Mouse (Mus musculus) MEL (cell line): ENCODE measurements around the gene Fhl3. TPM values are rescaled to one million over a fixed set of nuclear protein-coding genes. Genes with fewer than 3 reads are reported as not detected.

Source experiments
- DNase-seq: peaks from one replicate; pipeline ENCODE4 v3.0.0; 2011; ENCODE audit warnings: low read depth, low spot score
- H3K27ac ChIP-seq: 2 replicates; pipeline ENCODE4 v1.5.1; 2012; ENCODE audit warnings: low read depth, mild to moderate bottlenecking, control low read depth, low read length, moderate library complexity; ENCODE audit not compliant: control insufficient read depth
- H3K27me3 ChIP-seq, 2 experiments: fragments of 150-350 bp in 1 of 2; sonication (generic) in 1 of 2; 2 replicates each; pipeline ENCODE4 v1.6.1; 2012; ENCODE audit warnings: low read length in 2 of 2, mild to moderate bottlenecking in 2 of 2, improper control_type of control experiment in 1 of 2, moderate library complexity in 1 of 2; ENCODE audit not compliant: insufficient read depth in 2 of 2, control insufficient read depth in 1 of 2
- H3K36me3 ChIP-seq, 2 experiments: 2 replicates each; pipeline ENCODE4 v1.6.1; 2012 to 2014; ENCODE audit warnings: low read length in 2 of 2, improper control_type of control experiment in 1 of 2, inconsistent platforms in 1 of 2, mild to moderate bottlenecking in 1 of 2; ENCODE audit not compliant: insufficient read depth in 2 of 2, control insufficient read depth in 1 of 2
- H3K4me1 ChIP-seq, 2 experiments: fragments of 150-350 bp in 1 of 2; sonication (generic) in 1 of 2; 2 replicates each; pipeline ENCODE4 v1.6.1; 2012; ENCODE audit warnings: low read length in 2 of 2, improper control_type of control experiment in 1 of 2, mild to moderate bottlenecking in 1 of 2; ENCODE audit not compliant: insufficient read depth in 2 of 2, control insufficient read depth in 1 of 2
- H3K4me3 ChIP-seq, 2 experiments: fragments of 150-350 bp in 1 of 2; sonication (generic) in 1 of 2; 2 replicates each; pipeline ENCODE4 v1.5.1; 2012; ENCODE audit warnings: low read depth in 2 of 2, low read length in 2 of 2, mild to moderate bottlenecking in 2 of 2, moderate library complexity in 2 of 2, control low read depth in 1 of 2, improper control_type of control experiment in 1 of 2; ENCODE audit not compliant: control insufficient read depth in 1 of 2, insufficient read depth in 1 of 2
- H3K79me2 ChIP-seq: 2 replicates; pipeline ENCODE4 v1.6.1; 2012; ENCODE audit warnings: mild to moderate bottlenecking, low read length, moderate library complexity; ENCODE audit not compliant: control insufficient read depth, poor library complexity, insufficient read depth
- H3K9ac ChIP-seq: 2 replicates; pipeline ENCODE4 v1.6.1; 2012; ENCODE audit warnings: low read depth, mild to moderate bottlenecking, control low read depth, low read length, moderate library complexity; ENCODE audit not compliant: control insufficient read depth, poor library complexity, severe bottlenecking
- H3K9me3 ChIP-seq: fragments of 150-350 bp; sonication (generic); replicated peaks from 2 replicates; pipeline ENCODE4 v1.6.1; 2012; ENCODE audit warnings: mild to moderate bottlenecking, low read length, improper control_type of control experiment, moderate library complexity; ENCODE audit not compliant: insufficient read depth
- BHLHE40 ChIP-seq: IDR thresholded peaks from 2 replicates; pipeline ENCODE4 v1.6.1; 2012; ENCODE audit warnings: low read depth, mild to moderate bottlenecking, inconsistent platforms, low read length, improper control_type of control experiment, borderline replicate concordance
- CHD2 ChIP-seq: IDR thresholded peaks from 2 replicates; pipeline ENCODE4 v1.6.1; 2011; ENCODE audit warnings: low read length, improper control_type of control experiment
- CTCF ChIP-seq, 3 experiments: IDR thresholded peaks in 2 of 3; conservative IDR thresholded peaks in 1 of 3; 2 replicates each; pipeline ENCODE4 v1.5.1; 2011 to 2012; ENCODE audit warnings: low read length in 3 of 3, low read depth in 2 of 3, mild to moderate bottlenecking in 2 of 3, improper control_type of control experiment in 1 of 3, inconsistent platforms in 1 of 3, mixed read lengths in 1 of 3, moderate library complexity in 1 of 3; ENCODE audit not compliant: control insufficient read depth in 1 of 3, insufficient read depth in 1 of 3, poor library complexity in 1 of 3, severe bottlenecking in 1 of 3
- ELF1 ChIP-seq: IDR thresholded peaks from 2 replicates; pipeline ENCODE4 v1.6.1; 2014; ENCODE audit warnings: low read depth, mild to moderate bottlenecking, inconsistent platforms, low read length, improper control_type of control experiment, moderate library complexity
- EP300 ChIP-seq, 2 experiments: IDR thresholded peaks; 2 replicates each; pipeline ENCODE4 v1.6.1; 2011; ENCODE audit warnings: improper control_type of control experiment in 2 of 2, low read length in 2 of 2, low read depth in 1 of 2, mild to moderate bottlenecking in 1 of 2
- ETS1 ChIP-seq: IDR thresholded peaks from 2 replicates; pipeline ENCODE4 v1.6.1; 2012; ENCODE audit warnings: low read depth, mild to moderate bottlenecking, inconsistent platforms, low read length, improper control_type of control experiment, moderate library complexity
- GATA1 ChIP-seq: IDR thresholded peaks from 2 replicates; pipeline ENCODE4 v1.6.1; 2011; ENCODE audit warnings: low read depth, low read length, improper control_type of control experiment
- HCFC1 ChIP-seq: IDR thresholded peaks from 2 replicates; pipeline ENCODE4 v1.6.1; 2012; ENCODE audit warnings: low read depth, mild to moderate bottlenecking, inconsistent platforms, low read length, improper control_type of control experiment, moderate library complexity
- JUND ChIP-seq: IDR thresholded peaks from 2 replicates; pipeline ENCODE4 v1.6.1; 2011; ENCODE audit warnings: low read depth, mild to moderate bottlenecking, improper control_type of control experiment, low read length
- KAT2A ChIP-seq: conservative IDR thresholded peaks from 2 replicates; pipeline ENCODE4 v1.6.1; 2012; ENCODE audit warnings: low read depth, low read length, improper control_type of control experiment, inconsistent platforms
- MAFK ChIP-seq: IDR thresholded peaks from 2 replicates; pipeline ENCODE4 v1.6.1; 2011; ENCODE audit warnings: low read depth, mild to moderate bottlenecking, low read length, improper control_type of control experiment, borderline replicate concordance
- MAX ChIP-seq: IDR thresholded peaks from 2 replicates; pipeline ENCODE4 v1.6.1; 2011; ENCODE audit warnings: low read length, improper control_type of control experiment
- MYC ChIP-seq: IDR thresholded peaks from 2 replicates; pipeline ENCODE4 v1.6.1; 2011; ENCODE audit warnings: low read depth, mild to moderate bottlenecking, low read length, improper control_type of control experiment, moderate library complexity
- NRF1 ChIP-seq: IDR thresholded peaks from 2 replicates; pipeline ENCODE4 v1.6.1; 2014; ENCODE audit warnings: low read depth, mild to moderate bottlenecking, inconsistent platforms, low read length, improper control_type of control experiment, moderate library complexity; ENCODE audit not compliant: poor library complexity, insufficient read depth, severe bottlenecking
- POLR2AphosphoS5 ChIP-seq: IDR thresholded peaks from 2 replicates; pipeline ENCODE4 v1.6.1; 2012; ENCODE audit warnings: low read depth, borderline replicate concordance, mild to moderate bottlenecking, inconsistent platforms, low read length, moderate library complexity, mixed read lengths
- SIN3A ChIP-seq: IDR thresholded peaks from 2 replicates; pipeline ENCODE4 v1.6.1; 2012; ENCODE audit warnings: low read length, improper control_type of control experiment, inconsistent platforms
- TAL1 ChIP-seq: IDR thresholded peaks from 2 replicates; pipeline ENCODE4 v1.6.1; 2012; ENCODE audit warnings: mild to moderate bottlenecking, inconsistent platforms, low read length, moderate library complexity, mixed read lengths
- TBP ChIP-seq: IDR thresholded peaks from 2 replicates; pipeline ENCODE4 v1.8.0; 2011; ENCODE audit warnings: low read depth, low read length, improper control_type of control experiment
- TCF12 ChIP-seq: IDR thresholded peaks from 2 replicates; pipeline ENCODE4 v1.6.1; 2014; ENCODE audit warnings: low read depth, mild to moderate bottlenecking, inconsistent platforms, low read length, improper control_type of control experiment, moderate library complexity
- ZKSCAN1 ChIP-seq: IDR thresholded peaks from 2 replicates; pipeline ENCODE4 v1.6.1; 2012; ENCODE audit warnings: low read depth, mild to moderate bottlenecking, inconsistent platforms, low read length, improper control_type of control experiment, moderate library complexity
- ZNF384 ChIP-seq: IDR thresholded peaks from 2 replicates; pipeline ENCODE4 v1.6.1; 2012; ENCODE audit warnings: low read depth, mild to moderate bottlenecking, inconsistent platforms, low read length, improper control_type of control experiment
- polyA plus RNA-seq, 2 experiments: library from polyadenylated mRNA; stranded (reverse) in 1 of 2; unstranded in 1 of 2; fragments of >175 nt in 1 of 2; fragments of >200 nt in 1 of 2; gene quantifications; 2 replicates each; pipeline versions ENCODE4 v1.2.1 to v1.2.4; 2012; ENCODE audit warnings: low replicate concordance in 2 of 2, low read depth in 1 of 2; ENCODE audit not compliant: insufficient read length in 2 of 2, insufficient read depth in 1 of 2, missing spikeins in 1 of 2
- total RNA-seq: library from RNA; depleted of rRNA; stranded (reverse); fragments of 300-350 nt; gene quantifications from 2 replicates; pipeline ENCODE4 v1.2.3, GENCODE M21; 2012

Fhl3 gene
- total and polyA plus RNA-seq, 3 experiments = 5.6 to 13.8 TPM; not detected in 1

- Histone ChIP-seq H3K4me1 (peaks cover 11 to 32% of the 10 kb centered on the region in 2 experiments), H3K4me3 (peak overlapping the region in 1 of 2 experiments; percentile 14; a peak in 1 of 4 replicates), H3K27me3 (no peaks in the 10 kb centered on the region), H3K9ac (peak overlapping the region; percentile 36), H3K79me2 (peaks cover 10% of the 10 kb centered on the region), H3K9me3 (no peaks in the 10 kb centered on the region), H3K36me3 (peaks cover 0 to 31% of the 10 kb centered on the region in 2 experiments; a peak in 2 of 4 replicates), H3K27ac (peak overlapping the region; percentile 61)
- TF ChIP-seq MAX (no peak), ELF1 (peak; percentile 47; the same call in 1 of the 2 replicates)
- peak; percentile 72 for DNase-seq
Observed at GRCm38 (mm10) chr4:124703881-124704796, 3.6 kb downstream of the Fhl3 start.

DNA sequence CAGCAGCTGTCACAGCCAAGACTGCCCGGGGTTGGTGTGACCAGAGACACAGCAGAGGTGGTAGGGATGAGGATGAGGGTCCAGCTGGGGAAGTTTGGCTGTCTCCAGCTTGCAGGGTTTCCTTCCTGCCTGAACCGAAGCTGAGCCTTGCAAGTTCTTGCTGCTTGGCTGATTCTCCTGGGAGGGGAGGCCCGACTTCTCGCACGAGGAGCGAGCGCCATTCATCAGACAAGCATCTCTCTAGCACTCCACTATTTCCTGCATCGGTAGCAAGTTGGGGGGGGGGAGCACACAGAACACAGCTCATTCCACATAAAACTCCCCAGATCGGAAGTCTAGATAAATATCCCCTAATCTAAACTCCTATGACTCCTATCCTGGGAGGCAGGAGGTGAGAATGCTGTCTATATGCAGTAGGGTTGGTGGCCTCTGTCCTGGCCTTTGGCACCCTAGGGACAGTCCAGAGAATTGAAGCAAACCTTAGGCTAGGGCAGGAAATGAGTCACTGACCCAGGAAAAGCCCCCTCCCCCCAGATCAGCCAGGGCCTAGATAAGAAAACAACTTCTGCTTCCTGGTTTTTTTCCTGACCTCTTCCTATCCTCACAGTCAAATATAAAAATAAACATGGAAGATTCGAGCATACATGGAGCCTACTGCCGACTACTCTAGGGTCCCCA is 4.4 kb downstream of the Fhl3 start:
- DNase-seq = peak; percentile 54
- peak overlapping the region; percentile 42 for H3K27ac ChIP-seq
- peak; percentile 66; the same call in 1 of the 2 replicates for TF ChIP-seq ETS1
- peak; percentile 56; the same call in 1 of the 2 replicates for TF ChIP-seq ZNF384
- TF ChIP-seq BHLHE40 = no peak
- TF ChIP-seq KAT2A = no peak
- no peak for TF ChIP-seq TAL1
- 0 out of 2 replicates have a peak, but pooled peaks have one; percentile 53 for TF ChIP-seq SIN3A
- TF ChIP-seq POLR2AphosphoS5 = no peak
- TF ChIP-seq CHD2 = no peak
- no peak for TF ChIP-seq CTCF (IDR thresholded peaks at IDR 0.05 in 2 of 3, conservative IDR thresholded peaks at IDR 0.05 in 1 of 3; ENCODE audit: control insufficient read depth in 1 of 3, insufficient read depth in 1 of 3, low read depth in 2 of 3, low read length in 3 of 3, poor library complexity in 1 of 3, severe bottlenecking in 1 of 3)
- TF ChIP-seq ELF1 = 0 out of 2 replicates have a peak, but pooled peaks have one; percentile 10
- no peak for TF ChIP-seq MAFK
- TF ChIP-seq NRF1 = no peak
- TF ChIP-seq EP300 (IDR thresholded peaks at IDR 0.05; ENCODE audit: low read depth in 1 of 2, low read length in 2 of 2) = peak; percentile 66 to 82
- TF ChIP-seq ZKSCAN1 = no peak
- 0 out of 2 replicates have a peak, but pooled peaks have one; percentile 64 for TF ChIP-seq JUND
- 0 out of 2 replicates have a peak, but pooled peaks have one; percentile 4 for TF ChIP-seq TCF12
- no peak for TF ChIP-seq TBP
- TF ChIP-seq HCFC1 = no peak
- TF ChIP-seq MYC = no peak
- TF ChIP-seq GATA1 = peak; percentile 84
- H3K4me1 ChIP-seq = peaks cover 11 to 38% of the 10 kb centered on the region in 2 experiments
- peak overlapping the region; percentile 30 for H3K9ac ChIP-seq
- H3K9me3 ChIP-seq = no peaks in the 10 kb centered on the region
- H3K36me3 ChIP-seq = peaks cover 0 to 32% of the 10 kb centered on the region in 2 experiments; a peak in 2 of 4 replicates
- H3K27me3 ChIP-seq = no peaks in the 10 kb centered on the region
- peaks cover 10% of the 10 kb centered on the region for H3K79me2 ChIP-seq
- peak overlapping the region in 1 of 2 experiments; percentile 8; a peak in 1 of 4 replicates for H3K4me3 ChIP-seq
